8 mouse cellular contexts compared by ENCODE assay signal in the genomic region with DNA sequence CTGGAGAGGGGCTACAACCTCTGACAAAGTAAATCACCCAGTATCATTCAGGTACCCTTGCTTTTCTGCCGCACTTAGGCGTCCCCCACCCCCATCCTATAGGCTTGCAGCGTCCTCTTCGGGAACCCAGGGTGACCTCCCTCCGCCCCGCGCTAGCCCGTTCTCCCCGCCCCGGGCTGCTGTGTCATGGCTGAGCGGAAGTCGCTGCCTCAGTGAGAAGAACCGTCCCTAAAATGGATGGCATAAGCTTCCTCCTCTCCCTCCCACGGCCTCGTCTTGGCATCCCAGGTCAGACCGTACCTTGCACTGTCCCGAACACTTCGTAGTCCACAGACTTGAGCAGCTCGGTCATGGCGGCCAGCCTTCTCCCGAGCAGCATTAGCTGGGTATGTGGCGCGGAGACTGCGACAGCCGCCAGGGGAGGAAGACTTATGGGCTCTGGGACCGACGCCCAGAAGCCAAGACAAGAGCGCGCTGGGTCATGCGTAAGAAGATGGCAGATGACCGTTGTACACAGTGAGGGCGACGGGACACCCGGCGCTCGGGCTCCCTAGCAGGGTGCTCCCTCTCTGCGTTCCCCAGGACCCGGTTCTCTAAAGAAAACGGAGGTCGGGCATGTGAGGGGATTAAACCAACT. TPM values are rescaled to one million over a fixed set of nuclear protein-coding genes. Genes with fewer than 3 reads are reported as not detected.
A peak's percentile ranks its signal among the peaks of the same experiment; 100 is the strongest.
DNase-seq lines count a peak whose midpoint lies in the region; ATAC-seq and TF ChIP-seq lines count a peak whose summit lies in the region.

A gene (minus strand): TSS at position 587 of the 637 bp plus-strand sequence.

- no peaks in the 10 kb centered on the region for H3K36me3 ChIP-seq in forebrain, embryonic 10.5 days (replicated peaks)
- H3K36me3 ChIP-seq in heart, embryonic 14.5 days (ENCODE audit: control insufficient read depth, insufficient read depth, low read length), result no peaks in the 10 kb centered on the region
- no peaks in the 10 kb centered on the region for H3K36me3 ChIP-seq in liver, embryonic 11.5 days (ENCODE audit: control insufficient read depth, insufficient read depth, low read length)
- no peaks in the 10 kb centered on the region for H3K36me3 ChIP-seq in myocyte (ENCODE audit: control insufficient read depth, insufficient read depth)

- peak; percentile 95 for ATAC-seq in heart, embryonic 14.5 days (ENCODE audit: insufficient number of reproducible peaks, insufficient read depth, low FRiP score, low read depth)
- peak; percentile 99 for ATAC-seq in liver, embryonic 11.5 days (replicated peaks; ENCODE audit: low FRiP score)

- H3K79me2 ChIP-seq in myocyte (ENCODE audit: control insufficient read depth, insufficient read depth), result no peaks in the 10 kb centered on the region

- H3K9me3 ChIP-seq in forebrain, embryonic 10.5 days, result no peaks in the 10 kb centered on the region
- H3K9me3 ChIP-seq in heart, embryonic 14.5 days (ENCODE audit: control insufficient read depth, low read length), result no peaks in the 10 kb centered on the region
- H3K9me3 ChIP-seq in liver, embryonic 11.5 days (ENCODE audit: control insufficient read depth, low read length), result no peaks in the 10 kb centered on the region

- TF ChIP-seq POLR2A in myocyte (IDR thresholded peaks at IDR 0.05; ENCODE audit: insufficient read length, low read depth), result peak; percentile 76

- H3K4me1 ChIP-seq in forebrain, embryonic 10.5 days, result peaks cover 11% of the 10 kb centered on the region
- no peaks in the 10 kb centered on the region for H3K4me1 ChIP-seq in heart, embryonic 14.5 days (ENCODE audit: control insufficient read depth in 2 of 2, insufficient read depth in 2 of 2, low read length in 2 of 2)
- no peaks in the 10 kb centered on the region for H3K4me1 ChIP-seq in liver, embryonic 11.5 days (replicated peaks; ENCODE audit: control insufficient read depth, insufficient read depth, low read length)

- under 1% methylated on average over 40 of the region's 40 CpGs for WGBS in forebrain, embryonic 10.5 days
- under 1% methylated on average over 40 of the region's 40 CpGs for WGBS in heart, embryonic 14.5 days
- under 1% methylated on average over 40 of the region's 40 CpGs for WGBS in liver, embryonic 11.5 days

- H3K9ac ChIP-seq in heart, embryonic 14.5 days (ENCODE audit: low read length), result peak within 1 kb of the TSS; percentile 80
- H3K9ac ChIP-seq in liver, embryonic 11.5 days (ENCODE audit: low read depth, low read length), result peak within 1 kb of the TSS; percentile 79

- peak within 1 kb of the TSS; percentile 16 for H3ac ChIP-seq in myocyte (ENCODE audit: control insufficient read depth, insufficient read length)

- peak within 1 kb of the TSS; percentile 69 for H3K4me2 ChIP-seq in heart, embryonic 14.5 days (ENCODE audit: low read length)
- peak within 1 kb of the TSS; percentile 77 for H3K4me2 ChIP-seq in liver, embryonic 11.5 days
- H3K4me2 ChIP-seq in myocyte (ENCODE audit: low read depth), result peak within 1 kb of the TSS; percentile 78

- H3K27me3 ChIP-seq in forebrain, embryonic 10.5 days (ENCODE audit: poor library complexity, severe bottlenecking), result no peaks in the 10 kb centered on the region
- no peaks in the 10 kb centered on the region for H3K27me3 ChIP-seq in heart, embryonic 14.5 days (ENCODE audit: control insufficient read depth, insufficient read depth, low read length)
- H3K27me3 ChIP-seq in liver, embryonic 11.5 days (replicated peaks; ENCODE audit: control insufficient read depth, insufficient read depth, low read length), result no peaks in the 10 kb centered on the region
- no peaks in the 10 kb centered on the region for H3K27me3 ChIP-seq in myocyte (ENCODE audit: control insufficient read depth, insufficient read depth, insufficient read length)

- peak within 1 kb of the TSS; percentile 94 for H3K27ac ChIP-seq in forebrain, embryonic 10.5 days
- H3K27ac ChIP-seq in heart, embryonic 14.5 days (replicated peaks in 1 of 2; ENCODE audit: control insufficient read depth in 1 of 2, insufficient read depth in 1 of 2, low read depth in 2 of 2, low read length in 2 of 2), result peak within 1 kb of the TSS; percentile 92 to 97
- peak within 1 kb of the TSS; percentile 81 for H3K27ac ChIP-seq in liver, embryonic 11.5 days (ENCODE audit: low read depth, low read length)

- peak; percentile 67 to 79 for DNase-seq in CD8-positive naive resting alpha-beta T cell, adult 2 months (ENCODE audit: low read depth in 2 of 2, low spot score in 2 of 2)
- peak; percentile 64 for DNase-seq in c-Kit-positive CD71-negative TER-119-negative erythroid progenitor cells, embryonic 14.5 days (ENCODE audit: low read depth)
- peak; percentile 82 for DNase-seq in forebrain, embryonic 10.5 days (ENCODE audit: extremely low spot score, low spot score)
- DNase-seq in kidney, postnatal 10 days, result peak; percentile 90
- DNase-seq in liver, embryonic 11.5 days (ENCODE audit: low spot score), result peak; percentile 91
- DNase-seq in spleen, postnatal 4 days (ENCODE audit: low spot score in 2 of 2), result peak; percentile 83 to 91

- H3K4me3 ChIP-seq in forebrain, embryonic 10.5 days, result peak within 1 kb of the TSS; percentile 68
- peak within 1 kb of the TSS; percentile 61 to 82 for H3K4me3 ChIP-seq in heart, embryonic 14.5 days (ENCODE audit: control insufficient read depth in 1 of 2, insufficient read depth in 1 of 2, low read depth in 1 of 2, low read length in 2 of 2)
- peak within 1 kb of the TSS; percentile 72 for H3K4me3 ChIP-seq in liver, embryonic 11.5 days (ENCODE audit: low read depth, low read length)
- H3K4me3 ChIP-seq in myocyte, result peak within 1 kb of the TSS; percentile 61

TF ChIP-seq in myocyte, 11 proteins besides CTCF, POLR2A, EP300 and RAD21:
- TF ChIP-seq TCF3 (IDR thresholded peaks at IDR 0.05; ENCODE audit: insufficient read length, low read depth), result no peak
- no peak for TF ChIP-seq TCF12 (IDR thresholded peaks at IDR 0.05; ENCODE audit: insufficient read depth, poor library complexity, severe bottlenecking)
- TF ChIP-seq MYOD1 (IDR thresholded peaks at IDR 0.05; ENCODE audit: control insufficient read depth in 1 of 3, insufficient read length in 2 of 3, low read depth in 2 of 3), result no peak
- TF ChIP-seq POLR2AphosphoS2 (IDR thresholded peaks at IDR 0.05; ENCODE audit: insufficient read length, low read depth), result peak; percentile 68
- no peak for TF ChIP-seq SRF (IDR thresholded peaks at IDR 0.05; ENCODE audit: control insufficient read depth, insufficient read length, low read depth)
- peak in 2 of 3 experiments; percentile 11 to 35 for TF ChIP-seq MYOG (IDR thresholded peaks at IDR 0.05; ENCODE audit: control insufficient read depth in 1 of 3, insufficient read depth in 1 of 3, insufficient read length in 2 of 3, low read depth in 2 of 3)
- no peak for TF ChIP-seq MAX (IDR thresholded peaks at IDR 0.05; ENCODE audit: low read depth)
- no peak for TF ChIP-seq USF1 (IDR thresholded peaks at IDR 0.05; ENCODE audit: low read depth)
- TF ChIP-seq E2F4 (IDR thresholded peaks at IDR 0.05; ENCODE audit: insufficient read depth), result no peak
- TF ChIP-seq CEBPB (IDR thresholded peaks at IDR 0.05; ENCODE audit: insufficient read depth, poor library complexity, severe bottlenecking), result no peak
- TF ChIP-seq REST (IDR thresholded peaks at IDR 0.05; ENCODE audit: insufficient read depth, insufficient read length), result no peak

RNA-seq across cellular contexts. Expression of the gene that starts here (rescaled TPM):
- 6.4 and 7.7 TPM in 2 replicates for polyA plus RNA-seq in forebrain, embryonic 10.5 days (2016; fragmentation: Nextera tagmentation; extraction: Ambion mirVana)
- 38.0 and 39.3 TPM in 2 replicates for polyA plus RNA-seq in heart, embryonic 14.5 days (2014; fragmentation: Nextera tagmentation; extraction: Ambion mirVana)
- 4.7 and 7.2 TPM in 2 replicates for polyA plus RNA-seq in liver, embryonic 11.5 days (2014; fragmentation: Nextera tagmentation; extraction: Ambion mirVana)
- 7.5 TPM for polyA plus RNA-seq in myocyte (2012; fragmentation: generic; extraction: Trizol)

Comparison
In these comparisons a context has a peak if more than half of its experiments do, and no peak if none do; other contexts are left out.
1. Peak in every context shown above with its lines: DNase-seq, ATAC-seq, H3K4me3 ChIP-seq and H3K27ac ChIP-seq.